ENCODE assay signal across 13 mouse cellular contexts in the genomic region with DNA sequence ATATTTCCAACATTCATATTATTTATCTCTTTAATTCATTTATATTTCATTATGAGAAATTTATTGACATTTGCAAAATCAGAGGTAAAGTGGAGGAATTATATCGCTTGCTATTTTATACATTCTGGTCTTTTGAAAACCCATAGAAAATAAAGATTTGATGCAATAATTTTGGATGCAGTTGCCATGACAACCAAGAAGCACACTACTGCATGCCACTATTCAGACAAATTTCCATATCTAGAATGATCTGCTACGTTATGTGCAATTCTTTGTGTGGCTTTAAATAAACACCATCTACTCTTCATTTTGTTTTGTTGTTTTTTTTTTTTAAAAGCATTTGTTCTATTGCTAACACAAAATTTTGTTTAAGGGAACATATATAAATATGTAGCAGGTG.
"Had no signal": no experiment of that assay in that cellular context is flagged by ENCODE, and none has a peak within 500 bp of the region (broad histone marks: within the 10 kb centered on the region; RNA-seq: fewer than 3 reads in every experiment).

No protein-coding gene starts in this region.

- H3K27me3 ChIP-seq: liver, embryonic 15.5 days; midbrain, embryonic 12.5 days had no signal

- H3K9me3 ChIP-seq: limb, embryonic 10.5 days; liver, embryonic 15.5 days; midbrain, embryonic 12.5 days had no signal

- H3K9ac ChIP-seq: liver, embryonic 15.5 days; lung, embryonic 14.5 days; midbrain, embryonic 12.5 days had no signal

- H3K4me3 ChIP-seq: left cerebral cortex, adult 2 months; limb, embryonic 10.5 days; liver, embryonic 15.5 days; midbrain, embryonic 12.5 days had no signal

- H3K36me3 ChIP-seq: limb, embryonic 10.5 days; liver, embryonic 15.5 days; midbrain, embryonic 12.5 days had no signal

- DNase-seq: kidney, adult 8-10 months; kidney, postnatal 25 days; lung, embryonic 14.5 days; lung, postnatal 10 days; lung, postnatal 4 days; spleen, adult 18-20 months; thymus, adult 2 months; thymus, postnatal 25 days had no signal

- H3K4me1 ChIP-seq: limb, embryonic 10.5 days; liver, embryonic 15.5 days; midbrain, embryonic 12.5 days had no signal

- H3K27ac ChIP-seq: left cerebral cortex, adult 2 months; limb, embryonic 10.5 days; liver, embryonic 15.5 days; midbrain, embryonic 12.5 days had no signal

- H3K4me2 ChIP-seq: liver, embryonic 11.5 days; liver, embryonic 15.5 days; lung, embryonic 14.5 days; midbrain, embryonic 12.5 days had no signal
